Mouse (Mus musculus) kidney, adult 2 months (tissue): Measurements from ENCODE around the gene Gpx4.

Experiments used
- CTCF ChIP-seq: fragments of 200-500 bp; conservative IDR thresholded peaks from 2 replicates; pipeline ENCODE4 v1.5.1; 2011; ENCODE audit warnings: low read depth, mild to moderate bottlenecking, control low read depth, low read length, moderate library complexity, mixed read lengths; ENCODE audit not compliant: insufficient read depth, insufficient read length
- POLR2A ChIP-seq: fragments of 200-500 bp; IDR thresholded peaks from one replicate; pipeline ENCODE4 v1.6.1; 2011; ENCODE audit warnings: low read depth, low read length, control low read depth

- TF ChIP-seq POLR2A (no peak), CTCF (no peak)
Measured at GRCm38 (mm10) chr10:80048396-80048795, 1.4 kb downstream of the Gpx4 start.
